Mouse (Mus musculus): Measurements from ENCODE around the gene Trim3.

Trim3 gene

GRCm38 (mm10) chr7:105633127-105633800 lies at the start of gene Trim3:
Trim3 (minus strand) TSS chr7:105633571.
- peak; percentile 96 to 97 for DNase-seq

- DNase-seq: peak; percentile 63 to 72
Measured at GRCm38 (mm10) chr7:105650639-105651435, 17.5 kb upstream of the Trim3 start, which contains the start of gene Dnhd1. Dnhd1 (plus strand) TSS chr7:105650827.

- DNase-seq: no peak
Measured at GRCm38 (mm10) chr7:105641936-105642335, 8.6 kb upstream of the Trim3 start.

- DNase-seq: peak in 1 of 2 experiments; percentile 63
Measured at GRCm38 (mm10) chr7:105640894-105641255, 7.5 kb upstream of the Trim3 start.

- DNase-seq: peak; percentile 95 to 98
Measured at GRCm38 (mm10) chr7:105640233-105640893, 7.0 kb upstream of the Trim3 start, which contains the start of the genes Arfip2 and Gm45799. Arfip2 (minus strand) TSS chr7:105640416. Gm45799 (plus strand) TSS chr7:105640552.

- no peak for DNase-seq
Measured at GRCm38 (mm10) chr7:105639756-105640155, 6.4 kb upstream of the Trim3 start, which contains the start of gene Timm10b. Timm10b (plus strand) TSS chr7:105640056.

GRCm38 (mm10) chr7:105639304-105639703 lies 5.9 kb upstream of the Trim3 start:
- DNase-seq: peak in 1 of 2 experiments; percentile 51

GRCm38 (mm10) chr7:105638776-105639175 lies 5.4 kb upstream of the Trim3 start:
- DNase-seq: no peak

- no peak for DNase-seq
Measured at GRCm38 (mm10) chr7:105635726-105636125, 2.4 kb upstream of the Trim3 start.

GRCm38 (mm10) chr7:105634272-105634920 lies 1.0 kb upstream of the Trim3 start:
- no peak for DNase-seq

GRCm38 (mm10) chr7:105633801-105634135 lies 397 bp upstream of the Trim3 start:
- DNase-seq: no peak

GRCm38 (mm10) chr7:105632551-105632972 lies 809 bp downstream of the Trim3 start:
- peak; percentile 79 to 81 for DNase-seq

GRCm38 (mm10) chr7:105628633-105629032 lies 4.7 kb downstream of the Trim3 start:
- DNase-seq: peak; percentile 53 to 70

- DNase-seq: peak; percentile 64 to 74
Measured at GRCm38 (mm10) chr7:105625397-105625796, 8.0 kb downstream of the Trim3 start.

- no peak for DNase-seq
Measured at GRCm38 (mm10) chr7:105621646-105622292, 11.6 kb downstream of the Trim3 start.

- no peak for DNase-seq
Measured at GRCm38 (mm10) chr7:105621053-105621452, 12.3 kb downstream of the Trim3 start.

GRCm38 (mm10) chr7:105619701-105620100 lies 13.7 kb downstream of the Trim3 start:
- DNase-seq: no peak

GRCm38 (mm10) chr7:105617810-105618209 lies 15.6 kb downstream of the Trim3 start:
- no peak for DNase-seq

- no peak for DNase-seq
Measured at GRCm38 (mm10) chr7:105616561-105616960, 16.8 kb downstream of the Trim3 start.

GRCm38 (mm10) chr7:105615720-105616119 lies 17.7 kb downstream of the Trim3 start:
- no peak for DNase-seq

GRCm38 (mm10) chr7:105614400-105614799 lies 19.0 kb downstream of the Trim3 start:
- DNase-seq: peak in 1 of 2 experiments; percentile 9

GRCm38 (mm10) chr7:105611767-105612166 lies 21.6 kb downstream of the Trim3 start:
- no peak for DNase-seq
